Mouse (Mus musculus) liver, embryonic 14.5 days (tissue): ENCODE measurements at regions not wholly inside any gene's neighbourhood (a gene's known extent, or its start where the extent isn't known, plus 50 kb on each side); places are given as distances from the start of the nearest gene placed in this dataset.

Experiments used
- ATAC-seq: fragments of 200-750 bp; cut with Nextera tagmentation; 2 replicates; pipeline ENCODE4 v1.8.0; 2017; ENCODE audit warnings: moderate number of reproducible peaks, mild to moderate bottlenecking, moderate library complexity; ENCODE audit not compliant: insufficient read depth
- DNase-seq, 3 experiments: peaks; one replicate each; pipeline ENCODE4 v3.0.0-alpha.2; 2012 to 2013; ENCODE audit warnings: low read depth in 3 of 3, low spot score in 3 of 3
- H3K27ac ChIP-seq: fragments of 300-500 bp; sonication (generic); 2 replicates; pipeline ENCODE4 v1.5.1; 2014; ENCODE audit warnings: moderate library complexity, mild to moderate bottlenecking, control low read depth, inconsistent platforms
- H3K27me3 ChIP-seq: fragments of 300-500 bp; sonication (generic); 2 replicates; pipeline ENCODE4 v1.6.1; 2014; ENCODE audit warnings: mild to moderate bottlenecking, low read length, moderate library complexity; ENCODE audit not compliant: control insufficient read depth, insufficient read depth
- H3K36me3 ChIP-seq: fragments of 300-500 bp; sonication (generic); replicated peaks from 2 replicates; pipeline ENCODE4 v1.6.1; 2014; ENCODE audit warnings: low read depth; ENCODE audit not compliant: control insufficient read depth, insufficient read depth
- H3K4me1 ChIP-seq, 2 experiments: fragments of 200-500 bp in 1 of 2; fragments of 300-500 bp in 1 of 2; sonication (generic) in 1 of 2; replicated peaks; 2 replicates each; pipeline ENCODE4 v1.6.1; 2012 to 2014; ENCODE audit warnings: antibody characterized with exemption in 1 of 2, inconsistent platforms in 1 of 2, low read length in 1 of 2; ENCODE audit not compliant: control insufficient read depth in 2 of 2, insufficient read depth in 2 of 2
- H3K4me2 ChIP-seq: fragments of 300-500 bp; sonication (generic); 2 replicates; pipeline ENCODE4 v1.6.1; 2014; ENCODE audit warnings: low read depth, mild to moderate bottlenecking, control low read depth, moderate library complexity
- H3K4me3 ChIP-seq, 2 experiments: fragments of 200-500 bp in 1 of 2; fragments of 300-500 bp in 1 of 2; sonication (generic) in 1 of 2; 2 replicates each; pipeline ENCODE4 v1.5.1; 2012 to 2014; ENCODE audit warnings: low read depth in 2 of 2, low read length in 2 of 2, mild to moderate bottlenecking in 2 of 2, control low read depth in 1 of 2, inconsistent platforms in 1 of 2, moderate library complexity in 1 of 2; ENCODE audit not compliant: insufficient read depth in 1 of 2
- H3K9ac ChIP-seq: fragments of 300-500 bp; sonication (generic); replicated peaks from 2 replicates; pipeline ENCODE4 v1.6.1; 2014; ENCODE audit warnings: mild to moderate bottlenecking, control low read depth, moderate library complexity
- H3K9me3 ChIP-seq: fragments of 300-500 bp; sonication (generic); 2 replicates; pipeline ENCODE4 v1.6.1; 2016; ENCODE audit warnings: low read length, mixed read lengths; ENCODE audit not compliant: control insufficient read depth
- CTCF ChIP-seq: IDR thresholded peaks from 2 replicates; pipeline ENCODE4 v1.5.1; 2016; ENCODE audit warnings: antibody characterized with exemption, low read depth, control low read depth
- EP300 ChIP-seq: IDR thresholded peaks from 2 replicates; pipeline ENCODE4 v1.6.1; 2016; ENCODE audit warnings: antibody characterized with exemption, low read depth
- WGBS: fragments of 180-500 bp; shearing (Covaris S2); extraction: QIAGEN DNeasy Blood & Tissue Kit; methylation state at CpG from one replicate; pipeline ENCODE4 v1.1.7; 2014; ENCODE audit not compliant: insufficient replicate concordance; 5-methylcytosine and 5-hydroxymethylcytosine counted together

GRCm38 (mm10) chr12:104560934-104561565 lies 87.9 kb upstream of the Gsc start:
- ATAC-seq (no peak), DNase-seq (no peak)
- TF ChIP-seq EP300 (no peak), CTCF (no peak)
- 65% methylated on average over 14 of the region's 14 CpGs for WGBS
- Histone ChIP-seq H3K9me3 (no peaks in the 10 kb centered on the region), H3K4me3 (no peak overlapping the region), H3K9ac (no peak overlapping the region), H3K27ac (no peak overlapping the region), H3K4me2 (no peak overlapping the region), H3K36me3 (no peaks in the 10 kb centered on the region), H3K27me3 (no peaks in the 10 kb centered on the region), H3K4me1 (no peaks in the 10 kb centered on the region)

GRCm38 (mm10) chr12:104557761-104558160 lies 84.6 kb upstream of the Gsc start:
- no peak overlapping the region for H3K27ac ChIP-seq
- TF ChIP-seq CTCF: no peak
- 44% methylated on average over 4 of the region's 4 CpGs for WGBS
- H3K4me3 ChIP-seq: no peak overlapping the region
- no peak for DNase-seq
- ATAC-seq: no peak
- H3K27me3 ChIP-seq: no peaks in the 10 kb centered on the region
- H3K4me1 ChIP-seq: no peaks in the 10 kb centered on the region
- no peaks in the 10 kb centered on the region for H3K9me3 ChIP-seq
- H3K9ac ChIP-seq: no peak overlapping the region
- H3K36me3 ChIP-seq: no peaks in the 10 kb centered on the region
- no peak overlapping the region for H3K4me2 ChIP-seq

- Histone ChIP-seq H3K27ac (no peak overlapping the region), H3K4me3 (no peak overlapping the region), H3K4me2 (no peak overlapping the region), H3K36me3 (no peaks in the 10 kb centered on the region), H3K4me1 (no peaks in the 10 kb centered on the region), H3K27me3 (no peaks in the 10 kb centered on the region), H3K9me3 (no peaks in the 10 kb centered on the region), H3K9ac (no peak overlapping the region)
- 68% methylated on average over 10 of the region's 10 CpGs for WGBS
- no peak for DNase-seq
- TF ChIP-seq CTCF (no peak), EP300 (no peak)
- ATAC-seq: no peak
Observed at GRCm38 (mm10) chr12:104557307-104557706, 84.2 kb upstream of the Gsc start.

- H3K9me3 ChIP-seq: no peaks in the 10 kb centered on the region
- ATAC-seq (no peak), DNase-seq (no peak)
- no peaks in the 10 kb centered on the region for H3K27me3 ChIP-seq
- H3K27ac ChIP-seq: no peak overlapping the region
- TF ChIP-seq EP300 (no peak), CTCF (no peak)
- H3K4me1 ChIP-seq: no peaks in the 10 kb centered on the region
- no peak overlapping the region for H3K4me2 ChIP-seq
- WGBS: 61% methylated on average over 2 of the region's 2 CpGs
- H3K36me3 ChIP-seq: no peaks in the 10 kb centered on the region
- H3K4me3 ChIP-seq: no peak overlapping the region
- no peak overlapping the region for H3K9ac ChIP-seq
Observed at GRCm38 (mm10) chr12:104548586-104548985, 75.5 kb upstream of the Gsc start.

- 65% methylated on average over 3 of the region's 3 CpGs for WGBS
- no peaks in the 10 kb centered on the region for H3K4me1 ChIP-seq
- H3K4me2 ChIP-seq: no peak overlapping the region
- no peak for DNase-seq
- H3K9me3 ChIP-seq: no peaks in the 10 kb centered on the region
- H3K36me3 ChIP-seq: no peaks in the 10 kb centered on the region
- TF ChIP-seq EP300: no peak
- TF ChIP-seq CTCF: no peak
- no peak overlapping the region for H3K9ac ChIP-seq
- H3K4me3 ChIP-seq: no peak overlapping the region
- no peak for ATAC-seq
- no peak overlapping the region for H3K27ac ChIP-seq
- no peaks in the 10 kb centered on the region for H3K27me3 ChIP-seq
Observed at GRCm38 (mm10) chr12:104547561-104547960, 74.4 kb upstream of the Gsc start.
